Mouse (Mus musculus) heart, adult 2 months (tissue): ENCODE measurements around the gene Sbf2.

Source experiments
- CTCF ChIP-seq: fragments of 200-600 bp; IDR thresholded peaks from 2 replicates; pipeline ENCODE4 v1.8.1; 2022; ENCODE audit warnings: antibody characterized with exemption, mild to moderate bottlenecking, moderate library complexity
- EP300 ChIP-seq: fragments of 200-500 bp; IDR thresholded peaks from 2 replicates; pipeline ENCODE4 v1.6.1; 2011; ENCODE audit warnings: low read depth, low read length, control low read depth; ENCODE audit not compliant: insufficient read depth
- POLR2A ChIP-seq: fragments of 200-500 bp; IDR thresholded peaks from 2 replicates; pipeline ENCODE4 v1.6.1; 2011; ENCODE audit warnings: mild to moderate bottlenecking, low read depth, low read length, control low read depth; ENCODE audit not compliant: insufficient read depth

DNA sequence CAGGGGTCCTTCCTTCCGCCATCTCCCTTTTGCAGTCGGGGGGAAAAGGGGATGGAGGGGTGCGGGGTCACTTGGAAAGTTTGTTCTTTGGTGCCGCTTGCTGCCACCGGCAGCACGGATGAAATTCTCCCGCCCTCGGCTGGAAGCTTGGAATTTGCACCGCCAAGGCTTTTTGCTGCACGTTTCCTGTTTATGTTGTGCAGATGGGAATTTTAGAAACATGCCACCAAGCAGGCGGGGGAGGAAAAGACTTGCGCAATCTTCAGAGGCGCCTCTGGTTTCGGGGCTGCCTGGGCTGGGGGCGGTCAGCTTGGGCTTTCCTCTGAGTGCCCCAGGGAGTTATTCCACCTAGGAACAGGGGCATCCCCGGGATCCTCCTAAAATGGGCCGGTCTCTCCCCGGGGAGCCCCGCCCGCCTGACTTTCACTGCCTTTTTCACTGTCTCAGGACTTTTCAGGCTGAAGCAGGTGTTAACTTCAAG lies 469 bp upstream of the Sbf2 start:
- 0 out of 2 replicates have a peak, but pooled peaks have one; percentile 11 for TF ChIP-seq POLR2A
- 0 out of 2 replicates have a peak, but pooled peaks have one; percentile 42 for TF ChIP-seq EP300
- TF ChIP-seq CTCF, result no peak
